Mouse (Mus musculus) kidney, postnatal 0 days (tissue): Measurements from ENCODE around the gene Bcl11b. TPM values are rescaled to one million over a fixed set of nuclear protein-coding genes. Genes with fewer than 3 reads are reported as not detected.

Experiments used
- ATAC-seq: fragments of 200-750 bp; cut with Nextera tagmentation; replicated peaks from 2 replicates; pipeline ENCODE4 v1.8.0; 2017; ENCODE audit warnings: low read depth, moderate number of reproducible peaks, moderate TSS enrichment, moderate library complexity; ENCODE audit not compliant: low FRiP score
- DNase-seq: peaks from one replicate; pipeline ENCODE4 v3.0.0-alpha.2; 2016; ENCODE audit warnings: low spot score
- H3K27ac ChIP-seq: fragments of 300-500 bp; sonication (generic); 2 replicates; pipeline ENCODE4 v1.5.1; 2014; ENCODE audit warnings: mild to moderate bottlenecking
- H3K27me3 ChIP-seq: fragments of 300-500 bp; sonication (generic); 2 replicates; pipeline ENCODE4 v1.6.1; 2014; ENCODE audit warnings: low read length, mixed read lengths; ENCODE audit not compliant: insufficient read depth
- H3K36me3 ChIP-seq: fragments of 300-500 bp; sonication (generic); 2 replicates; pipeline ENCODE4 v1.6.1; 2014; ENCODE audit warnings: low read length, mixed read lengths; ENCODE audit not compliant: insufficient read depth
- H3K4me1 ChIP-seq: fragments of 300-500 bp; sonication (generic); replicated peaks from 2 replicates; pipeline ENCODE4 v1.6.1; 2014; ENCODE audit warnings: antibody characterized with exemption, low read length, mixed read lengths; ENCODE audit not compliant: insufficient read depth
- H3K4me2 ChIP-seq: fragments of 300-500 bp; sonication (generic); 2 replicates; pipeline ENCODE4 v1.6.1; 2014; ENCODE audit warnings: mild to moderate bottlenecking, low read length, moderate library complexity, mixed read lengths
- H3K4me3 ChIP-seq: fragments of 300-500 bp; sonication (generic); replicated peaks from 2 replicates; pipeline ENCODE4 v1.5.1; 2014; ENCODE audit warnings: low read depth, low read length
- H3K9ac ChIP-seq: fragments of 300-500 bp; sonication (generic); 2 replicates; pipeline ENCODE4 v1.6.1; 2014; ENCODE audit warnings: low read depth, low read length
- H3K9me3 ChIP-seq: fragments of 300-500 bp; sonication (generic); replicated peaks from 2 replicates; pipeline ENCODE4 v1.6.1; 2016; ENCODE audit warnings: low read length, inconsistent platforms, mixed read lengths
- CTCF ChIP-seq: IDR thresholded peaks from 2 replicates; pipeline ENCODE4 v1.5.1; 2016; ENCODE audit warnings: antibody characterized with exemption, low read depth, mild to moderate bottlenecking, moderate library complexity
- WGBS: fragments of 180-500 bp; shearing (Covaris S2); extraction: QIAGEN DNeasy Blood & Tissue Kit; methylation state at CpG from one replicate; pipeline ENCODE4 v1.1.7; 2014; 5-methylcytosine and 5-hydroxymethylcytosine counted together
- polyA plus RNA-seq: library from polyadenylated mRNA; unstranded; fragments of >200 nt; fragmentation: Nextera tagmentation; extraction: Ambion mirVana; gene quantifications from 2 replicates; pipeline ENCODE4 v1.2.1, GENCODE M21; 2015

Gene Bcl11b
- polyA plus RNA-seq, 1 experiment from 2014 or later, result 2.2 TPM

- Histone ChIP-seq H3K27me3 (peaks cover 21% of the 10 kb centered on the region), H3K9me3 (no peaks in the 10 kb centered on the region), H3K4me2 (no peak overlapping the region), H3K36me3 (no peaks in the 10 kb centered on the region), H3K27ac (no peak overlapping the region), H3K4me1 (peaks cover 5% of the 10 kb centered on the region; the same call in 1 of the 2 replicates), H3K9ac (no peak overlapping the region), H3K4me3 (no peak overlapping the region)
- no peak for TF ChIP-seq CTCF
- WGBS, result 77% methylated on average over 15 of the region's 15 CpGs
- DNase-seq, result no peak
- ATAC-seq, result no peak
These were observed 3.4 kb downstream of the Bcl11b start for GRCm38 (mm10) chr12:107999751-108000714.

- no peaks in the 10 kb centered on the region for H3K4me1 ChIP-seq
- no peak overlapping the region for H3K27ac ChIP-seq
- no peaks in the 10 kb centered on the region for H3K36me3 ChIP-seq
- H3K9me3 ChIP-seq, result no peaks in the 10 kb centered on the region
- ATAC-seq (no peak; the same call in 1 of the 2 replicates), DNase-seq (peak; percentile 89)
- H3K27me3 ChIP-seq, result peaks cover 21% of the 10 kb centered on the region
- H3K4me2 ChIP-seq, result no peak overlapping the region
- H3K4me3 ChIP-seq, result no peak overlapping the region
- TF ChIP-seq CTCF, result peak; percentile 99
- no peak overlapping the region for H3K9ac ChIP-seq
- WGBS, result under 1% methylated on average over 20 of the region's 20 CpGs
These were observed 4.7 kb downstream of the Bcl11b start for GRCm38 (mm10) chr12:107998746-107999145.

- no peaks in the 10 kb centered on the region for H3K4me1 ChIP-seq
- 68% methylated on average over 11 of the region's 11 CpGs for WGBS
- no peak for TF ChIP-seq CTCF
- H3K27ac ChIP-seq, result no peak overlapping the region
- H3K9ac ChIP-seq, result no peak overlapping the region
- no peak overlapping the region for H3K4me2 ChIP-seq
- no peaks in the 10 kb centered on the region for H3K9me3 ChIP-seq
- no peak overlapping the region for H3K4me3 ChIP-seq
- DNase-seq (no peak), ATAC-seq (no peak)
- H3K36me3 ChIP-seq, result no peaks in the 10 kb centered on the region
- peaks cover 21% of the 10 kb centered on the region for H3K27me3 ChIP-seq
These were observed 5.5 kb downstream of the Bcl11b start for GRCm38 (mm10) chr12:107997901-107998300.

DNA sequence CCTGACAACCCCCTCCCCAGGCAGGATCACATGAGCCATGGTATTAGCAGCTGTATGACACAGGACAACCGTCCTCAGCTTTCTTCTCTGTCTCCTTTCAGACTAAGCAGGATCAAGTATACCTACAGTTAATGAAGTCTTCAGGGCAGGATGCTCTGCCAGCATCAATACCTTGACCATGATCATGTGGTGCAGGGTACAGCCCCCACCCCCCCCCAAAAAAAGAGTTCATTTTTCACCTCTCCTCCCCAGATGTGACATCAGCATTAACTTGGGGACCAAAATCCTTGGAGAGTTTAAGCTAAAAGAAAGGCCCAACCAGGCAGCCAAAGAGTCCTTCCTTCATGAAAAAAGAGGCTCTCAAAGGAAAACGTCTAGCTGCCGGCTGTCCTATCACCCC lies 6.2 kb downstream of the Bcl11b start:
- TF ChIP-seq CTCF, result no peak
- Histone ChIP-seq H3K9me3 (no peaks in the 10 kb centered on the region), H3K27me3 (peaks cover 18% of the 10 kb centered on the region), H3K4me1 (no peaks in the 10 kb centered on the region), H3K27ac (no peak overlapping the region), H3K4me3 (no peak overlapping the region), H3K36me3 (no peaks in the 10 kb centered on the region), H3K4me2 (no peak overlapping the region), H3K9ac (no peak overlapping the region)
- 51% methylated on average over 3 of the region's 3 CpGs for WGBS
- DNase-seq, result no peak
- no peak for ATAC-seq

GRCm38 (mm10) chr12:107996773-107997172 lies 6.6 kb downstream of the Bcl11b start:
- no peak overlapping the region for H3K4me3 ChIP-seq
- no peak for DNase-seq
- H3K9ac ChIP-seq, result no peak overlapping the region
- WGBS, result 42% methylated on average over 4 of the region's 4 CpGs
- no peaks in the 10 kb centered on the region for H3K9me3 ChIP-seq
- TF ChIP-seq CTCF, result no peak
- no peaks in the 10 kb centered on the region for H3K4me1 ChIP-seq
- no peak overlapping the region for H3K4me2 ChIP-seq
- no peaks in the 10 kb centered on the region for H3K36me3 ChIP-seq
- no peak overlapping the region for H3K27ac ChIP-seq
- peaks cover 18% of the 10 kb centered on the region for H3K27me3 ChIP-seq
- no peak for ATAC-seq

GRCm38 (mm10) chr12:107996216-107996615 lies 7.2 kb downstream of the Bcl11b start:
- Histone ChIP-seq H3K27ac (no peak overlapping the region), H3K4me3 (no peak overlapping the region), H3K27me3 (peaks cover 15% of the 10 kb centered on the region), H3K36me3 (no peaks in the 10 kb centered on the region), H3K9me3 (no peaks in the 10 kb centered on the region), H3K9ac (no peak overlapping the region), H3K4me1 (no peaks in the 10 kb centered on the region), H3K4me2 (no peak overlapping the region)
- TF ChIP-seq CTCF, result no peak
- ATAC-seq (no peak), DNase-seq (no peak)
- 71% methylated on average over 6 of the region's 6 CpGs for WGBS
